Mouse (Mus musculus) MEL (cell line): Measurements from ENCODE around the gene Nme6.

Experiments
- BHLHE40 ChIP-seq: IDR thresholded peaks from 2 replicates; pipeline ENCODE4 v1.6.1; 2012; ENCODE audit warnings: low read depth, mild to moderate bottlenecking, inconsistent platforms, low read length, improper control_type of control experiment, borderline replicate concordance
- CHD1 ChIP-seq: IDR thresholded peaks from 2 replicates; pipeline ENCODE4 v1.6.1; 2012; ENCODE audit warnings: low read depth, mild to moderate bottlenecking, inconsistent platforms, low read length, improper control_type of control experiment
- CHD2 ChIP-seq: IDR thresholded peaks from 2 replicates; pipeline ENCODE4 v1.6.1; 2011; ENCODE audit warnings: low read length, improper control_type of control experiment
- CTCF ChIP-seq, 3 experiments: IDR thresholded peaks in 2 of 3; conservative IDR thresholded peaks in 1 of 3; 2 replicates each; pipeline ENCODE4 v1.5.1; 2011 to 2012; ENCODE audit warnings: low read length in 3 of 3, low read depth in 2 of 3, mild to moderate bottlenecking in 2 of 3, improper control_type of control experiment in 1 of 3, inconsistent platforms in 1 of 3, mixed read lengths in 1 of 3, moderate library complexity in 1 of 3; ENCODE audit not compliant: control insufficient read depth in 1 of 3, insufficient read depth in 1 of 3, poor library complexity in 1 of 3, severe bottlenecking in 1 of 3
- ELF1 ChIP-seq: IDR thresholded peaks from 2 replicates; pipeline ENCODE4 v1.6.1; 2014; ENCODE audit warnings: low read depth, mild to moderate bottlenecking, inconsistent platforms, low read length, improper control_type of control experiment, moderate library complexity
- EP300 ChIP-seq, 2 experiments: IDR thresholded peaks; 2 replicates each; pipeline ENCODE4 v1.6.1; 2011; ENCODE audit warnings: improper control_type of control experiment in 2 of 2, low read length in 2 of 2, low read depth in 1 of 2, mild to moderate bottlenecking in 1 of 2
- ETS1 ChIP-seq: IDR thresholded peaks from 2 replicates; pipeline ENCODE4 v1.6.1; 2012; ENCODE audit warnings: low read depth, mild to moderate bottlenecking, inconsistent platforms, low read length, improper control_type of control experiment, moderate library complexity
- GATA1 ChIP-seq: IDR thresholded peaks from 2 replicates; pipeline ENCODE4 v1.6.1; 2011; ENCODE audit warnings: low read depth, low read length, improper control_type of control experiment
- JUND ChIP-seq: IDR thresholded peaks from 2 replicates; pipeline ENCODE4 v1.6.1; 2011; ENCODE audit warnings: low read depth, mild to moderate bottlenecking, improper control_type of control experiment, low read length
- KAT2A ChIP-seq: conservative IDR thresholded peaks from 2 replicates; pipeline ENCODE4 v1.6.1; 2012; ENCODE audit warnings: low read depth, low read length, improper control_type of control experiment, inconsistent platforms
- MEF2A ChIP-seq: IDR thresholded peaks from 2 replicates; pipeline ENCODE4 v1.6.1; 2014; ENCODE audit warnings: low read depth, mild to moderate bottlenecking, inconsistent platforms, low read length, improper control_type of control experiment; ENCODE audit not compliant: poor library complexity, insufficient replicate concordance, severe bottlenecking; ENCODE audit errors: extremely low read depth
- POLR2A ChIP-seq, 2 experiments: IDR thresholded peaks; 2 replicates each; pipeline ENCODE4 v1.6.1; 2011 to 2012; ENCODE audit warnings: low read length in 2 of 2, mild to moderate bottlenecking in 2 of 2, control low read depth in 1 of 2, improper control_type of control experiment in 1 of 2, low read depth in 1 of 2, moderate library complexity in 1 of 2; ENCODE audit not compliant: control insufficient read depth in 1 of 2, insufficient read depth in 1 of 2, poor library complexity in 1 of 2
- POLR2AphosphoS5 ChIP-seq: IDR thresholded peaks from 2 replicates; pipeline ENCODE4 v1.6.1; 2012; ENCODE audit warnings: low read depth, borderline replicate concordance, mild to moderate bottlenecking, inconsistent platforms, low read length, moderate library complexity, mixed read lengths
- TAL1 ChIP-seq: IDR thresholded peaks from 2 replicates; pipeline ENCODE4 v1.6.1; 2012; ENCODE audit warnings: mild to moderate bottlenecking, inconsistent platforms, low read length, moderate library complexity, mixed read lengths

GRCm38 (mm10) chr9:109795221-109795620 is 37.3 kb upstream of the Nme6 start:
- TF ChIP-seq POLR2AphosphoS5 (no peak), CTCF (IDR thresholded peaks at IDR 0.05 in 2 of 3, conservative IDR thresholded peaks at IDR 0.05 in 1 of 3; ENCODE audit: control insufficient read depth in 1 of 3, insufficient read depth in 1 of 3, low read depth in 2 of 3, low read length in 3 of 3, poor library complexity in 1 of 3, severe bottlenecking in 1 of 3) (no peak), ELF1 (no peak), BHLHE40 (no peak), POLR2A (IDR thresholded peaks at IDR 0.05; ENCODE audit: control insufficient read depth in 1 of 2, insufficient read depth in 1 of 2, low read depth in 1 of 2, low read length in 2 of 2, poor library complexity in 1 of 2) (no peak), MEF2A (no peak), JUND (no peak), ETS1 (no peak), TAL1 (no peak), GATA1 (no peak), CHD2 (no peak), KAT2A (no peak), CHD1 (no peak), EP300 (IDR thresholded peaks at IDR 0.05; ENCODE audit: low read depth in 1 of 2, low read length in 2 of 2) (no peak)
